Mouse (Mus musculus) brown adipose tissue, adult 24 weeks (tissue): ENCODE data around the gene Rheb. TPM values are rescaled to one million over a fixed set of nuclear protein-coding genes. Genes with fewer than 3 reads are reported as not detected.
"Not testable (repeated sequence)": the region's sequence is repeated elsewhere in the genome, so short reads cannot be mapped to it uniquely, and the experiment has no call there.

Experiments
- H3K27ac ChIP-seq: fragments of 200-500 bp; replicated peaks from 2 replicates; pipeline ENCODE4 v1.5.1; 2012; ENCODE audit warnings: low read depth, mild to moderate bottlenecking, low read length
- H3K4me1 ChIP-seq: fragments of 200-500 bp; 2 replicates; pipeline ENCODE4 v1.6.1; 2012; ENCODE audit warnings: low read length, mixed read lengths; ENCODE audit not compliant: control insufficient read depth, insufficient read depth, insufficient read length
- H3K4me3 ChIP-seq: fragments of 200-500 bp; 2 replicates; pipeline ENCODE4 v1.5.1; 2012; ENCODE audit warnings: low read depth, mild to moderate bottlenecking, low read length, moderate library complexity; ENCODE audit not compliant: insufficient read depth
- polyA plus RNA-seq: library from polyadenylated mRNA; stranded (reverse); fragments of >200 nt; gene quantifications from 2 replicates; pipeline ENCODE4 v1.2.4, GENCODE M21; 2012; ENCODE audit not compliant: missing spikeins, insufficient read depth, insufficient read length

The Rheb gene
- polyA plus RNA-seq, 1 experiment, result 86.6 TPM

DNA sequence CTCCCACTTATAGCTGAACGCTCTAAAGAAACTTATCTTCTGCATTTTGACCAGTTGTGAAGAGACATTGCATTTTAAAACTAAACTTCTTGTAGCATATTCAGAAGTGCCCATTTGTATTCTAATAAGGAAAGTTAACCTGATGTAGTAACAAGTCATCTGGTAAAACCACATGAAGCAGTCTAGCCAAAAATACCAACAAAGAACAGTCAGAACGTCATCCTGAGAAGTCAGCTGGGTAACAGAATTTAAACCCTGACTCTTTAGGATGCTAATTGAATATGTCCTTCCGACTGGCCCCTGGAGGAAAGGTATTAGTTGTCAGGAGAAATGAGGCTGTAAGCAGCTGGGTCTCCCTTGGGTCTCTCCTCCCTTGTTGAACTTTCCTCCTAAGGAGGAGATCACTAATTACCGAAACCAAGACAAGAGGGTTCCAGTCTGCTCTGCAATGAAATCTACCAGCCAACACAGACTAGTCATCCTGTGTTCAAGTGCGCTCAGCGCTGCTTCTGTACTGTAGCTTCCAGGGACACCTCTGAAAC is 18.5 kb downstream of the Rheb start:
- Histone ChIP-seq H3K27ac (no peak overlapping the region), H3K4me3 (no peak overlapping the region), H3K4me1 (peaks cover 30% of the 10 kb centered on the region)

- Histone ChIP-seq H3K4me1 (peaks cover 30% of the 10 kb centered on the region), H3K4me3 (no peak overlapping the region), H3K27ac (no peak overlapping the region)
Observed at GRCm38 (mm10) chr5:24822781-24823180, 19.6 kb downstream of the Rheb start.

DNA sequence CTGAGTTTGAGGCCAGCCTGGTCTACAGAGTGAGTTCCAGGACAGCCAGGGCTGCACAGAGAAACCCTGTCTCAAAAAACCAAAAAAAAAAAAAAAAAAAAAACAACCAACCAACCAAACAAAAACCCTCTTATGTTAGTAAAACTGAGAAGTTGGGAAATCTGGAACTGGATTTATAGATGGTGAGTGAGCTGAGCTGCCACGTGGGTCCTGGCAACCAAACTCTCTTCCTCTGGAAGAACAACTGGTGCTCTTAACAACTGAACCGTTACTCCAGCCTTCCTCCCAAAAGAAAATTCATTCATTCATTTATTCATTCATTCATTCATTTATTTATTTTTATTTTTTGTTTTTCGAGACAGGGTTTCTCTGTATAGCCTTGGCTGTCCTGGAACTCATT is 20.2 kb downstream of the Rheb start:
- peaks cover 27% of the 10 kb centered on the region for H3K4me1 ChIP-seq
- H3K27ac ChIP-seq, H3K4me3 ChIP-seq: not testable (repeated sequence)

GRCm38 (mm10) chr5:24821403-24821841 is 21.0 kb downstream of the Rheb start:
- peak overlapping the region; percentile 69 for H3K27ac ChIP-seq
- no peak overlapping the region for H3K4me3 ChIP-seq
- peaks cover 23% of the 10 kb centered on the region for H3K4me1 ChIP-seq

- H3K4me3 ChIP-seq, result no peak overlapping the region
- H3K4me1 ChIP-seq, result peaks cover 19% of the 10 kb centered on the region
- no peak overlapping the region; the same call in 1 of the 2 replicates for H3K27ac ChIP-seq
Observed at GRCm38 (mm10) chr5:24820627-24821026, 21.8 kb downstream of the Rheb start.

- no peak overlapping the region for H3K4me3 ChIP-seq
Observed at GRCm38 (mm10) chr5:24817191-24817590, 25.2 kb downstream of the Rheb start.

DNA sequence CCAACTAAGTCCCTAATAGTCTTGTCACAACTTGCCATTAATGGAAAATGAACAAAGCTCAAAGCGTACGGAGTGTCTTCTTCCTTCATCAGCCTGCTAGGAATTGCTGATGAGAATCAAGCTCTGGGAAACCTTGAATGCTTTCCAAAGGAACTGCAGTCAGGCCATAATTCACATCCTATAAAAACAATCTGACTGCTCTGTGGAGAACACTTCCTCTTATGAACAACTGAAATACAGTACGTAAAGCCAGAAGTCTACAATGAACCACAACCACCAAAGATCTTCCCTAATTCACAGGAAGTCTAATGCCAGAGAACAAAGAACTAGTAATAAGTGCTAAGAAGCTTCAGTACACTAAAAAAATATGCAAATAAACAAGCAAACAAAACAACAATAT is 28.5 kb downstream of the Rheb start:
- Histone ChIP-seq H3K27ac (no peak overlapping the region), H3K4me1 (no peaks in the 10 kb centered on the region), H3K4me3 (no peak overlapping the region)

More at GRCm38 (mm10) chr5:24817191-24817590, 25.2 kb downstream of the Rheb start:
- H3K27ac ChIP-seq, result no peak overlapping the region
- H3K4me1 ChIP-seq, result peaks cover 6% of the 10 kb centered on the region

DNA sequence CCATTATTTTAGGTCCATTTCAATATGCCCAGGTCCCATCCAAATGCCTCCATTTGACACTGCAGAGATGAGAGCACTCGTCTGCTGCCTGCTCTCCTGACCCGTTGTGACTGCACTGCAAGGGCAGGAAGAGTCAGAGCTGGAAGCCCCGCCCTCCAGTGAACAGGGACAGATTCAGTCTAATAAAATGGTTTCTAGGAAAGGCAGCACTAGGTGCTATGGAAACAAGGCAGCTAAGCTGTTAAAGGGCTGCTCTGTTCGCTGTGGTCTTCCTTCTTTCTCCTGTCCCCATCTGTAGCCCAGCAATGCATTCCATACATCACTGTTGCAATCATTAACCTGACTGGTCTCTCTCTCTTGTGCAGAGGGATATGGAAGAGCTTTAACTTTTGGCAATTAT is 29.4 kb downstream of the Rheb start:
- no peak overlapping the region for H3K4me3 ChIP-seq
- no peaks in the 10 kb centered on the region for H3K4me1 ChIP-seq
- no peak overlapping the region for H3K27ac ChIP-seq

DNA sequence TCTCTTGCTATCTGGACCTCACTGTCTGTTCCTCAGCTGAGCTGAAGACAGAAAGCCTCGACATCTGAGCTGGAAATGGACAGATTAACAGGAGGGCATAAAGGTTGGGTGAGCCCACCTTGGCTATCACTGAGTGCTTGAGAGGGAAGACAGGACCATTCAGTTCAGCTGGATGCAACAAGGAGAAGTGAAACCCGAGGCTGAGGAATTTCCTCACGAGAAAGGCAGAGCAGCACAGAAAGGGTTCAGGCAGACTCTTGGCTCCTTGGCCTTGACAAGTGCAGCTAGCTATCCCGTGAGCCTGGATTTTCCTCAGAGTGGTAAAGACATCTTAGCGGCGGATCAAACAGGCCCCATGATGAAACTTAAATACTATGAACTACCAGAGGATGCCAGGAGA is 37.2 kb downstream of the Rheb start:
- no peak overlapping the region for H3K27ac ChIP-seq
- no peak overlapping the region for H3K4me3 ChIP-seq
- H3K4me1 ChIP-seq, result no peaks in the 10 kb centered on the region

DNA sequence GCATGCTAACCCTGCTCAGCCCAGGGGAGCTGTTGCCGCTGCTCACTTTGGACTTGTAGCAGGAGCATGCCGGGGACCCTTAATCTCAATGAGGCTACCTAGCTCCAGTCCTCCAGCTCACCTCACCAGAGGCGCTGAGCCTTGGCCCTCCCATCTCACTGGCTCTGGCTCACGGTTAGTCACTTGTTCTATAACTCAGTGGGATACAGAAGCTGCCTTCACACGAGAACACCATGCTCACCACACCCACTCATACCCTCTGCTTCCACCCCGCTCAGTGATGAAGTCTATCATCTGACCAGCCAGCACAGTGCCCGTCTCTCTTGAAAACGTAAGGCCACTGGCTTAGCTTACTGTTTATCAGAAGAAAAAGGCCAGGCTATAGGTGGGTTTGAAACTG is 37.8 kb downstream of the Rheb start:
- Histone ChIP-seq H3K4me1 (no peaks in the 10 kb centered on the region), H3K27ac (no peak overlapping the region), H3K4me3 (no peak overlapping the region)

GRCm38 (mm10) chr5:24801841-24802624 is 40.4 kb downstream of the Rheb start:
- Histone ChIP-seq H3K4me3 (no peak overlapping the region), H3K4me1 (no peaks in the 10 kb centered on the region), H3K27ac (no peak overlapping the region)

DNA sequence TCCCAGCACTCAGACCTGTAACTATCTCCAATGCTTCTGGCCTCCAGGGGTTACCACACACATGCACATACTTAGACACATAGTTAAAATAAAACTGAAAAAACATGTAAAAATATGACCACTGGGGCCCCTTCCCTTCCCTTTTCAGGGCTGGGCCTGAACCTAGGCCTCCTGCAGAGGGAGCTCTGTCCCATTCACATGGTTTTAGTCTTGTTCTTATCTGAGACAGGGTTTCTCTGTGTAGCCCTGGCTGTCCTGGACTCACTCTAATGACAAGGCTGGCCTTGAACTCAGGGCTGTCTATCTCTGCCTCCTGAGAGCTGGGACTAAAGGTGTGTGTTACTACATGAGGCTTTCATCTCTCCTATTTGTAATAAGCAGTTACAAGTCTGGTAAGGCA is 42.0 kb downstream of the Rheb start:
- no peak overlapping the region for H3K27ac ChIP-seq
- no peaks in the 10 kb centered on the region for H3K4me1 ChIP-seq

DNA sequence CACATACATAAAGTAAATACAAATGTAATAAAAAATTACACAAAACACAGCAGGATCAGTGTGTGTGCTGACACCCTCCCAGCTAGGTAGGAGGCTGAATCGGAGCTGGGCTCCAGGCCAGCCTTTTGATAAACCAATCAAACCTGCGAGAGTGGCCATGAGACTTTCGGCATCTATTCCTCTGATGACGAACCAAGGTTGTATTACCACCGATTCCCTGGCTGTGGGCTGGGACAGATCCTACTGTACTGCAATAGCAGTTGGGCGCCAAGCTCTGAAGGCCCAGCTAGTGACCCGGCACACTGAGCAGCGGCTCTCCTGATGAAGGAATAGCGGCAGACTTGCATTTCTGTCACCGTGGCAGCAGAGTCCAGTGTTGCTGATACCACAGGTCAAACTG is 43.8 kb downstream of the Rheb start:
- no peak overlapping the region for H3K27ac ChIP-seq
- H3K4me1 ChIP-seq, result no peaks in the 10 kb centered on the region
- H3K4me3 ChIP-seq, result no peak overlapping the region

More for the DNA sequence above, 42.0 kb downstream of the Rheb start:
- no peak overlapping the region for H3K4me3 ChIP-seq

GRCm38 (mm10) chr5:24797858-24798257 is 44.6 kb downstream of the Rheb start:
- no peak overlapping the region for H3K27ac ChIP-seq
- H3K4me1 ChIP-seq, result no peaks in the 10 kb centered on the region
- H3K4me3 ChIP-seq, result no peak overlapping the region

DNA sequence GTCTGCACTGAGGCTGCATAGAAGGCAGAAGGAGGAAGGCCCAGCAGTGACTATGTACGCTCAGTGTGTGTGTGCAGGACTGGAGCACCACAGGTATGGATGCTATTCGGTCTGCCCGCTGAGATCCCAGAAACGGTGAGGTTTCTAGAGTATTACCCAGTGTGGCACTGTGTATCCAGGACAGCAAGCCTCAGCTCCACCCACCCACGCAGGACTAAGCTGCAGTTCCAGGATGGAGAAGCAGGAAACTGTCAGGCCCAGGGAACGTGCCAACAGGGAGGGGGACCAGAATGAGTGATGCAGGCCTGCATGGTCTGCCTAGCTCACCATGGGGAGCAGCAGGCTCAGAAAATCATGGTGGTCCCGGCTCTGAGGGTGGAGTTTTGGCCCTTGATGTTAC is 49.5 kb downstream of the Rheb start:
- no peak overlapping the region for H3K27ac ChIP-seq

DNA sequence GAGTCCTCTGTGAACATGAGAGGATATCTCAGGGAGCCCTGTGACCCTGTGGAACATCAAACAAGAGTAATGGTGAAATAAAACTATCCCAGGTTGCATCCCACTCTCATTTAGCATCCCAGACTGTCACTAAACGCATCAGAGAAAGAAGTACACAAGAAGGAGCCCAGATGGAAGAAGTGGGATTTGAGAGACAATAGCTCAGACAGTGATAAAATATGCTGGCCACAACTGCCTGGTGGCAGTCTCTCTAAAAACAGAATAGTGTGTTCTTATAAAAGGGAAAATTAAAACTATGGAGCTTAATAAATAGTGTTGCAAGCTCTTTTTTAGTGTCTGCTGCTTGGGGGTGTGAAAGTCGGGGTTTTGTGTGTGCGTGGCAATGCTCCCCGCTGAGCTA is 59.5 kb downstream of the Rheb start:
- Histone ChIP-seq H3K27ac (no peak overlapping the region), H3K4me3 (no peak overlapping the region), H3K4me1 (no peaks in the 10 kb centered on the region)

More for the DNA sequence above, 49.5 kb downstream of the Rheb start:
- Histone ChIP-seq H3K4me3 (no peak overlapping the region), H3K4me1 (no peaks in the 10 kb centered on the region)
